Mouse (Mus musculus) liver, adult 2 months (tissue): ENCODE data around the gene Taco1. TPM values are rescaled to one million over a fixed set of nuclear protein-coding genes. Genes with fewer than 3 reads are reported as not detected.
A peak's percentile ranks its signal among the peaks of the same experiment; 100 is the strongest.

Experiments
- DNase-seq: peaks from one replicate; pipeline ENCODE4 v3.0.0-alpha.2; 2011; ENCODE audit warnings: low read depth, low spot score; ENCODE audit errors: extremely low read depth
- H3K27ac ChIP-seq: fragments of 200-500 bp; replicated peaks from 2 replicates; pipeline ENCODE4 v1.5.1; 2012; ENCODE audit warnings: low read depth, mild to moderate bottlenecking, control low read depth, inconsistent platforms, low read length; ENCODE audit not compliant: insufficient read depth
- H3K27me3 ChIP-seq: fragments of 200-500 bp; 2 replicates; pipeline ENCODE4 v1.6.1; 2012; ENCODE audit warnings: mild to moderate bottlenecking, moderate library complexity, low read length, inconsistent platforms; ENCODE audit not compliant: control insufficient read depth, insufficient read depth
- H3K36me3 ChIP-seq: fragments of 200-500 bp; 2 replicates; pipeline ENCODE4 v1.6.1; 2012; ENCODE audit warnings: low read length, inconsistent platforms; ENCODE audit not compliant: control insufficient read depth, insufficient read depth
- H3K4me1 ChIP-seq: fragments of 200-500 bp; 2 replicates; pipeline ENCODE4 v1.6.1; 2011; ENCODE audit warnings: low read length; ENCODE audit not compliant: control insufficient read depth, insufficient read depth
- H3K4me3 ChIP-seq: fragments of 200-500 bp; 2 replicates; pipeline ENCODE4 v1.5.1; 2011; ENCODE audit warnings: low read depth, mild to moderate bottlenecking, control low read depth, low read length, moderate library complexity; ENCODE audit not compliant: insufficient read depth
- H3K79me2 ChIP-seq: fragments of 200-500 bp; 2 replicates; pipeline ENCODE4 v1.6.1; 2012; ENCODE audit warnings: inconsistent platforms, mild to moderate bottlenecking, low read length, moderate library complexity; ENCODE audit not compliant: control insufficient read depth, insufficient read depth
- H3K9ac ChIP-seq: fragments of 200-500 bp; 2 replicates; pipeline ENCODE4 v1.6.1; 2012; ENCODE audit warnings: low read depth, mild to moderate bottlenecking, control low read depth, inconsistent platforms, low read length
- CTCF ChIP-seq: fragments of 200-500 bp; IDR thresholded peaks from 2 replicates; pipeline ENCODE4 v1.5.1; 2011; ENCODE audit warnings: low read depth, low read length, control low read depth
- POLR2A ChIP-seq: fragments of 200-500 bp; IDR thresholded peaks from 2 replicates; pipeline ENCODE4 v1.6.1; 2011; ENCODE audit warnings: low read length, control low read depth; ENCODE audit not compliant: insufficient read depth; ENCODE audit errors: extremely low read depth
- WGBS: fragments of 180-500 bp; shearing (Covaris S2); methylation state at CpG from one replicate; pipeline ENCODE4 v1.1.7; 2018; 5-methylcytosine and 5-hydroxymethylcytosine counted together
- polyA plus RNA-seq: library from polyadenylated mRNA; depleted of rRNA; stranded (reverse); fragments of >200 nt; gene quantifications from 2 replicates; pipeline ENCODE4 v1.2.3, GENCODE M21; 2012
- total RNA-seq: library from RNA; depleted of rRNA; stranded (reverse); fragments of >200 nt; gene quantifications from 2 replicates; pipeline ENCODE4 v1.2.3, GENCODE M21; 2014

Taco1 gene
- total and polyA plus RNA-seq, 2 experiments, result 19.1 to 33.7 TPM

GRCm38 (mm10) chr11:106045780-106046179, 20.1 kb upstream of the Taco1 start:
- peaks cover 13% of the 10 kb centered on the region for H3K4me1 ChIP-seq
- H3K27me3 ChIP-seq, result no peaks in the 10 kb centered on the region
- peaks cover 13% of the 10 kb centered on the region; the same call in 1 of the 2 replicates for H3K79me2 ChIP-seq
- 0 out of 2 replicates have a peak, but pooled peaks cover 7% of the 10 kb centered on the region for H3K36me3 ChIP-seq
- H3K27ac ChIP-seq, result peak overlapping the region; percentile 78
- TF ChIP-seq POLR2A, result no peak
- no peak for TF ChIP-seq CTCF
- 88% methylated on average over 3 of the region's 3 CpGs for WGBS
- no peak overlapping the region for H3K4me3 ChIP-seq
- no peak for DNase-seq
- no peak overlapping the region for H3K9ac ChIP-seq

- peaks cover 12% of the 10 kb centered on the region; the same call in 1 of the 2 replicates for H3K79me2 ChIP-seq
- H3K4me3 ChIP-seq, result no peak overlapping the region
- DNase-seq, result peak; percentile 95
- peak overlapping the region; percentile 78 for H3K27ac ChIP-seq
- no peaks in the 10 kb centered on the region for H3K27me3 ChIP-seq
- peak overlapping the region; percentile 10; the same call in 1 of the 2 replicates for H3K9ac ChIP-seq
- peaks cover 13% of the 10 kb centered on the region for H3K4me1 ChIP-seq
- H3K36me3 ChIP-seq, result peaks cover 9% of the 10 kb centered on the region; the same call in 1 of the 2 replicates
- 30% methylated on average over 9 of the region's 9 CpGs for WGBS
- TF ChIP-seq CTCF (no peak), POLR2A (no peak)
Observed at GRCm38 (mm10) chr11:106046584-106046983, 19.3 kb upstream of the Taco1 start.

GRCm38 (mm10) chr11:106053921-106054320, 11.9 kb upstream of the Taco1 start:
- 27% methylated on average over 2 of the region's 2 CpGs for WGBS
- H3K36me3 ChIP-seq, result peaks cover 12% of the 10 kb centered on the region
- peaks cover 9% of the 10 kb centered on the region; the same call in 1 of the 2 replicates for H3K4me1 ChIP-seq
- no peaks in the 10 kb centered on the region for H3K79me2 ChIP-seq
- DNase-seq, result peak; percentile 95
- TF ChIP-seq CTCF (no peak), POLR2A (no peak)
- peak overlapping the region; percentile 37 for H3K27ac ChIP-seq
- H3K9ac ChIP-seq, result no peak overlapping the region
- no peaks in the 10 kb centered on the region for H3K27me3 ChIP-seq
- no peak overlapping the region for H3K4me3 ChIP-seq

GRCm38 (mm10) chr11:106054600-106054999, 11.3 kb upstream of the Taco1 start:
- Histone ChIP-seq H3K36me3 (peaks cover 12% of the 10 kb centered on the region), H3K4me3 (no peak overlapping the region), H3K27me3 (no peaks in the 10 kb centered on the region), H3K79me2 (no peaks in the 10 kb centered on the region), H3K27ac (peak overlapping the region; percentile 37), H3K4me1 (peaks cover 9% of the 10 kb centered on the region; the same call in 1 of the 2 replicates), H3K9ac (no peak overlapping the region)
- no peak for DNase-seq
- TF ChIP-seq CTCF (no peak), POLR2A (no peak)
- WGBS, result 96% methylated on average over 8 of the region's 8 CpGs

- Histone ChIP-seq H3K79me2 (no peaks in the 10 kb centered on the region), H3K4me3 (no peak overlapping the region), H3K36me3 (peaks cover 14% of the 10 kb centered on the region), H3K9ac (no peak overlapping the region), H3K4me1 (peaks cover 9% of the 10 kb centered on the region; the same call in 1 of the 2 replicates), H3K27ac (no peak overlapping the region), H3K27me3 (no peaks in the 10 kb centered on the region)
- WGBS, result 80% methylated on average over 6 of the region's 6 CpGs
- no peak for TF ChIP-seq POLR2A
- TF ChIP-seq CTCF, result no peak
- DNase-seq, result no peak
Observed at GRCm38 (mm10) chr11:106055341-106055740, 10.5 kb upstream of the Taco1 start.

- Histone ChIP-seq H3K36me3 (peaks cover 10% of the 10 kb centered on the region), H3K9ac (no peak overlapping the region), H3K4me3 (no peak overlapping the region), H3K27ac (no peak overlapping the region), H3K4me1 (peaks cover 9% of the 10 kb centered on the region; the same call in 1 of the 2 replicates), H3K27me3 (no peaks in the 10 kb centered on the region), H3K79me2 (no peaks in the 10 kb centered on the region)
- WGBS, result 89% methylated on average over 8 of the region's 8 CpGs
- no peak for DNase-seq
- TF ChIP-seq CTCF (no peak), POLR2A (no peak)
Observed at GRCm38 (mm10) chr11:106056819-106057491, 8.9 kb upstream of the Taco1 start.
